Mouse (Mus musculus) layer of hippocampus, adult 9-11 months (tissue): ENCODE measurements at regions not wholly inside any gene's neighbourhood (a gene's known extent, or its start where the extent isn't known, plus 50 kb on each side); places are given as distances from the start of the nearest gene placed in this dataset.
"Not testable (repeated sequence)": the region's sequence is repeated elsewhere in the genome, so short reads cannot be mapped to it uniquely, and the experiment has no call there.

Source experiments
- DNase-seq: peaks from one replicate; pipeline ENCODE4 v3.0.0; 2022

DNA sequence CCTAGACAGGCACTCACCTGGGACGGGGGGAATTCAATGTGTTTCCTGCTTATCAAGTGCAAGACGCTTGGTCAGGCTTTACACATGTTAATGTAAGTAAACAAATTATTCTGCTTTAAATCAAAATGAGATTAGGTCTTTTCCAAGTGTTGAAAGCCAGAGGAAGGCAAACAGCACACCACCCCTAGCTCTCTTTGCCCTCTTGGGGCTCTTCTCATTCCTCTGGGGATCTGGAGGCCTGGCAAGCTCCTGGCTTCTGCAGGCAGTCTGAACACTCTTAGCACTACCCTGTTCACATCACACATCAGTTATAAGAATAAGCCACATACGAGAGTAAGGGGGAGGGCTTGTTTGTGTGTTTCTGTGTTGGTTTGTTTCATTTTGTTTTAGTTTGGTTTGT, 142.8 kb upstream of the Hes1 start:
- DNase-seq = no peak

DNA sequence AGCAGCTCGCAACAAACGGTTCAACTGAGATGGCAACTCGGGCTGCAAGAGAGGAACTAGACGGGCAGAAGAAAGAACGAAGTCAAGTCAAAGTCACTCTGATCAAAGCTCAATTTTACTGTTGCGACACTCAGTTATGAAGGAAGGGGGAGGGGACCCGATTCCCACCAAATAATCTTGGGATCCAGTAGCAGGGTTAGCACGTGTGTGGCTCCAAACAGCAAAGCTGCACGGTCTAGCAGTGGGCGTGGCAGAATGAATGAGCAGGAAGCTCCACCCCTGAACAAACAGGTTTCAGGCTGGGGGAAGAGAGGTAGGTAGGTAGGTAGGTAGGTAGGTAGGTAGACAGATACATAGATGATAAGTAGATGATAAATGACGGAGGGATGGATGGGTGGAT, 136.9 kb upstream of the Hes1 start:
- DNase-seq = not testable (repeated sequence)

GRCm38 (mm10) chr16:29928291-29928690, 135.9 kb upstream of the Hes1 start:
- DNase-seq = no peak

- DNase-seq = no peak
Observed at GRCm38 (mm10) chr16:29931746-29932351, 132.3 kb upstream of the Hes1 start.

- no peak for DNase-seq
Observed at GRCm38 (mm10) chr16:29934649-29935048, 129.5 kb upstream of the Hes1 start.

GRCm38 (mm10) chr16:29938700-29939099, 125.5 kb upstream of the Hes1 start:
- DNase-seq = no peak

DNA sequence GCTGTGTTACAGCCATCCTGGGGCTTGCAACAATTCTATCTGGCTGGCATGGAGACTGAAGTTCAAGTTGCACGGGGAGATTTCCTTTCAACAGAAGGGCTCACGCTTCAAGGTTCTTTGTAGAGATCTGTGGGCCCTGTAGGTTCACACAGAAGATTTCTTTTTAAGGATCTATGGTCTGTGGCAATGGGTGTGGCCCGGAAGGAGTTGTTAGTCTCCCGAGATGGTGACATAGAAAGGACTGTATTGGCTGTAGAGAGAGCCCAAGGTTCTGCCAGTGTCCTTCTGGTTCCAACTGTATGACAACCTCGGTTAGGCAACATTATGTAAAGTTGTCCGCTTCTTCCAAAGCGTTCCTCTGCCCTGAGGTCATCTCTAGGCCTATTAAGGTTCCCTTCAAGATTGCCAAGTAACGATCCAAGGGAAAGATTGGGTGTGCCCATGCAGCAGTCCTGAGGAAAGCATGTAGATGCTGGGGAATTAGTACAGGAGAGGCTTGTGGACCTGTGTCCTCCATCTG, 124.8 kb upstream of the Hes1 start:
- DNase-seq = no peak

- DNase-seq = no peak
Observed at GRCm38 (mm10) chr16:29939869-29940707, 124.1 kb upstream of the Hes1 start.

- DNase-seq = no peak
Observed at GRCm38 (mm10) chr16:29942111-29942510, 122.1 kb upstream of the Hes1 start.

- DNase-seq = peak; percentile 62
Observed at GRCm38 (mm10) chr16:29943963-29944860, 120.0 kb upstream of the Hes1 start.

DNA sequence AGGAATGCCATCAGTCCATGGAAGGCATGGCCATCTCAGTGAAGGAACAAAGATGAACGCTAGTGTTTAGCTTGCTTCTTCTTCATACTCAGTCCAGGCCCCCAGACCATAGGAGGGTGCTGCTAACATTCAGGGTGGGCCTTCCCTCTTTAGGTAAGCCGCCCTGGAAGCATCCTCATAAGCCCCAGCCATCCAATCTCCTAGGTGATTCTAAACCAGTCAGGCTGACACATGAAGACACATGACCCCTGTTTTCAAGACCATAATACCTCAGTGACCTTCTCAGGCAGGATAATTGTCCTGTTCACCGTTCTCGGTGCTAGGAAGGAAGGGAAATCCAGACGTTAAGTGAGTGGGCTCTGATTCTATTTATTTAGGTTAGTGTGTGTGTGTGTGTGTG, 119.2 kb upstream of the Hes1 start:
- no peak for DNase-seq

DNA sequence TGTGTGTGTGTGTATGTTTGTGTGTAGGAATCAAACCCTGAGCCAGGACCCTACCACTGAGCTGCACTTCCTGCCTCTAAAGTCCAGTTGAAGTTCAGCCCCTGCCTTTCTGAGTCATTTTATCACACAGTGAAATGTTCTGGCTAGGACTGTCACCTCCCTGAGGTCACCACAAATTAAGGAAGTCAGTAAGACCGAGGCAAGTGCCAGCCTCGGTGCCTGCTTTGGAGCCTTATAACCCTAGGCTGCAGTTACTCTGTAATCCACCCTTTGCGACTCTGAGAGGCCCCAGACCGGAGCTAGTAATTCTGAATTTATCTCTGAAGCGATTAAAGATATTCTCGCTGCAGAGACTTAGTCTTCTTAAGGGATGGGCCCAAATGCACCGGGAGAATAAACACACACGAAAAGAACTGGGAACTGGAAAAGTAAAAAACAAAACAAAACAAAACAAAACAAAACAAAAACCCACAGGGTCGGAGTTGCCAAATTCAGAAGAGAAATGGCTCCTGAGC, 118.8 kb upstream of the Hes1 start:
- DNase-seq = peak; percentile 15

GRCm38 (mm10) chr16:29945891-29946598, 118.1 kb upstream of the Hes1 start:
- peak; percentile 20 for DNase-seq

GRCm38 (mm10) chr16:29946966-29947365, 117.2 kb upstream of the Hes1 start:
- no peak for DNase-seq

GRCm38 (mm10) chr16:29947670-29948069, 116.5 kb upstream of the Hes1 start:
- DNase-seq = no peak

DNA sequence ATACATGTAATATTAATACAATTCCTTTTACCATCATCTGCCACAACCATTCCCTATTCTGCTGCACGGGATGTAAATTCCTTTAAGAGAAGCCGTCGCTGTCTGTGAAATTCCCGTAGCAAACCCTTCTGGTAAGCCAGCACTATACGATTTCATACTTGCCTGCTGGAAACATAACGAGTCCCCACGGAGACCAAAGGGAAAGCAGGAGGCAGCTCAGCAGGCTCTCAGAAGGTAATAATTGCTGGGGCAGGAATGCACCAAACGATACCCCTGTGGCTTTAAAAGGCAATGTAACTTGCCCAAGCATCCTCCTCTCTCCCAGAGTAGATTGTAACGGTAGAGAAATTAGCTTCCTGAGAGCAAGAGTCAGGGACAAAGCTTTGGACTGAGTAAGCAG, 114.0 kb upstream of the Hes1 start:
- no peak for DNase-seq

DNA sequence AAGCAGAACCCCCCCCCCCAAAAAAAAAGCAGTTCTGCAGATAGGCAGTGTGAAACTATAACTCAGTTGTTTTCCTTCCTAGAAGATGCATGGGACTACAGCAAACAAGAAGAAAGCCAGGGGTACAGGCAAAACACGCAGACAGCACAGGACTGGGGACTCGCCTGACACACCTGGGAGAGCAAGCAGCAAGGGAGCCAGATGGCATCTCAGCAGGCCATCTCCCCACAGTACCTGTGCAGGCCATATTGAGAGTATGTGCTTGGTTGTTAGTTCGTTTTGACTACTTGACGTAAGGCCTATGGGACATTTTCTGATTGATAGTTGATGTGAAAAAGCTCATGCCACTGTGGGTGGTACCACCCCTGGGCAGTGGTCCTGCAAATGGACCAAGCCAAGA, 113.4 kb upstream of the Hes1 start:
- DNase-seq = no peak

- DNase-seq = peak; percentile 47
Observed at GRCm38 (mm10) chr16:29954700-29955099, 109.5 kb upstream of the Hes1 start.

GRCm38 (mm10) chr16:29956904-29957303, 107.3 kb upstream of the Hes1 start:
- DNase-seq = no peak

- no peak for DNase-seq
Observed at GRCm38 (mm10) chr16:29959939-29960637, 104.1 kb upstream of the Hes1 start.

DNA sequence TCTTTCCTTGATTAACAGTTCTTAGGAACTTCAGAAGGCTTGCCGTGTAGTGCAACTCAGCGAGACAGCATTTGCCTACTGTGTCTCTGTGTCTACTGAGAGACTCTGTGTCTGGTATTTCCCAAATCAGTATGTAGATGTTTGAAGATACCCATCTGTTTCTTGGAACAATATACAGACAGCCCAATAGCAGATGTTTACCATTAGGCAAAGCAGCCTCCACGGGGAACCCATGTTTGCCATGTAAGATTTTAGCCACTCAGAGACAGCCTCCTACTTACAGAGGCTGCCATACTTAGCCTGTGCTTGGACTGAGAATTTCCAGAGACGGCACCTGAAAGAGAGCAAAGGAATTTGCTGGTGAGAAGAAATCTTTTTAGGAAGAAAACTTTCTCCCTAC, 100.9 kb upstream of the Hes1 start:
- DNase-seq = no peak

GRCm38 (mm10) chr16:29964563-29964962, 99.6 kb upstream of the Hes1 start:
- DNase-seq = no peak
